Mouse (Mus musculus): ENCODE results near the gene Cdh5. TPM values are rescaled to one million over a fixed set of nuclear protein-coding genes. Genes with fewer than 3 reads are reported as not detected.

Gene Cdh5
- polyA plus RNA-seq, 1 experiment from 2014 or later, result 9.2 TPM

DNA sequence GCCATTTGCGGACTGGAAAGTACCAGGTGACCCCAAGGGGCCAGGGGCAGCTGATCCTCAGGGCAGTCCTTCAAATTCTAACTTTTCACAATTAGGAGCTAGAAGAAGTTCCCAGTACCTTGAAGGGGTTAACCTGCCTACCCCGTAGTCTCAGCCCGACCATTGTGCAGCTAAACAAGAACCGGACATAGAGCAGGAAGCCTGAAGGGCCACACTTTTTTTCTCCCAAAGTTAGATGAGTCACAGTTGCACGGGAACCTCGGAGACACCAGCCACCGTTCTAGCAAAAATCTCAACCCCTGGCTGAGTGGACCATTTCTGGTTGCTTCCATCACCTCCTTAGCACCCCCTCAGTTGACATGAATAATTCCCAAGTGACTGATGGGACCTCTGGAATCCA lies 2.0 kb downstream of the Cdh5 start:
- Histone ChIP-seq H3K27ac (ENCODE audit: low read length) (no peak overlapping the region), H3K4me3 (replicated peaks; ENCODE audit: low read length) (no peak overlapping the region), H3K9ac (replicated peaks; ENCODE audit: low read depth, low read length) (no peak overlapping the region), H3K9me3 (ENCODE audit: control insufficient read depth, low read length) (no peaks in the 10 kb centered on the region), H3K4me1 (replicated peaks; ENCODE audit: control insufficient read depth, insufficient read depth, low read length) (0 out of 2 replicates have a peak, but pooled peaks cover 5% of the 10 kb centered on the region), H3K4me2 (ENCODE audit: low read length) (no peak overlapping the region), H3K36me3 (ENCODE audit: control insufficient read depth, insufficient read depth) (no peaks in the 10 kb centered on the region), H3K27me3 (replicated peaks; ENCODE audit: control insufficient read depth, insufficient read depth, low read length) (no peaks in the 10 kb centered on the region)
- ATAC-seq, result no peak
- 73% methylated on average over 7 of the region's 7 CpGs for WGBS

DNA sequence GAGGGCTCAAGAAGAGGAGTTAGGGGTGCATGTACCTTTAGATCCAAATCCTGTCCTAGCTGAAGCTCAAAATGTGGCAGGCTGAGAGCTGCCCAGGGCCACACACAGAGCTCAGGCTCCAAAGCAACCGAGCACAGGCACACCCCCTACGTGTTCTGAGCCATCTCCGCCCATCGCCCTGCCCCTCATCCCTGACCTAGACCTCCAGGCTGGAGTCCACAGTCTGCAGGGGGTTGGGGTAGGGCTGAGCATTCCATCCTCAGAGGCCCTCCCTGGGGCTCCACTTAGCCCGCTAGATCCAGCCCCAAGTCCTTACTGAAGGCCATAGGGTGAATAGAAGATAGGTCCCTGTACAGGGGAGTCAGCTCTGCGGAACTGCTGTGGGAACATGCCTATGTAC lies 4.3 kb downstream of the Cdh5 start:
- WGBS, result 66% methylated on average over 6 of the region's 6 CpGs
- no peak overlapping the region for H3K4me3 ChIP-seq (replicated peaks; ENCODE audit: low read length)
- no peaks in the 10 kb centered on the region for H3K36me3 ChIP-seq (ENCODE audit: control insufficient read depth, insufficient read depth)
- H3K9me3 ChIP-seq (ENCODE audit: control insufficient read depth, low read length), result no peaks in the 10 kb centered on the region
- H3K4me2 ChIP-seq (ENCODE audit: low read length), result no peak overlapping the region
- H3K27me3 ChIP-seq (replicated peaks; ENCODE audit: control insufficient read depth, insufficient read depth, low read length), result no peaks in the 10 kb centered on the region
- no peaks in the 10 kb centered on the region for H3K4me1 ChIP-seq (replicated peaks; ENCODE audit: control insufficient read depth, insufficient read depth, low read length)
- H3K9ac ChIP-seq (replicated peaks; ENCODE audit: low read depth, low read length), result no peak overlapping the region
- ATAC-seq, result no peak
- no peak overlapping the region for H3K27ac ChIP-seq (ENCODE audit: low read length)

DNA sequence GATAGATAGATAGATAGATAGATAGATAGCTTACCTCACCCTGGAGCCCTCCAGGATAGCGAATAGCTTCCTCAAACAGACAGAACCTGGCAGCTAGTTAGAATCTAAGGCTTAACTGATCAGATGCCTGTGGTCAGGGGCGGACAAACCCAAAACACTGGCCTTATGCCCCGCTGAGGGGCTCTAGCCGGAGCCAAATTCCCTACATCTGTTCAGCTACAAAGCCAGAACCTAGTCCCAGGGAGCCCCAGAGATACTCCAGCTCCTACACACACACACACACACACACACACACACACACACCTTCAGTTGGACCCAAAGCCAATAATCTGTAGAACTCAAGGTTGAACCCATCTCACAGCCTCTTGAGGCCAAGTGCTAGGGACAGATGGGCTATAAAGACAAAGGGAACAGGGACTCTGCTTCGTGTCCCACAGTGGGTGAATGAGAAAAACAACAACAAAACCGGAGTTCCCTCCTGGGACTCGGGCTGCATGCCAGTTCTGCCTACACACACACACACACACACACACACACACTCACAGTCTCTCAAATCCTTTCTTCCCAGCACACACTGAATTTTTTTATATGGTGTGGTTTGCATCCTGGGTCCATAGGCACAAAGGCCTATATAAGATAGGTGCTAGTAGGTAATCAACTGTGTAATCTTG lies 5.0 kb downstream of the Cdh5 start:
- no peak overlapping the region for H3K4me2 ChIP-seq (ENCODE audit: low read length)
- H3K36me3 ChIP-seq (ENCODE audit: control insufficient read depth, insufficient read depth), result no peaks in the 10 kb centered on the region
- WGBS, result 61% methylated on average over 7 of the region's 7 CpGs
- no peaks in the 10 kb centered on the region for H3K9me3 ChIP-seq (ENCODE audit: control insufficient read depth, low read length)
- H3K4me1 ChIP-seq (replicated peaks; ENCODE audit: control insufficient read depth, insufficient read depth, low read length), result no peaks in the 10 kb centered on the region
- H3K27me3 ChIP-seq (replicated peaks; ENCODE audit: control insufficient read depth, insufficient read depth, low read length), result no peaks in the 10 kb centered on the region
- ATAC-seq, result no peak
- H3K9ac ChIP-seq (replicated peaks; ENCODE audit: low read depth, low read length), result no peak overlapping the region
- no peak overlapping the region for H3K27ac ChIP-seq (ENCODE audit: low read length)
- H3K4me3 ChIP-seq (replicated peaks; ENCODE audit: low read length), result no peak overlapping the region

DNA sequence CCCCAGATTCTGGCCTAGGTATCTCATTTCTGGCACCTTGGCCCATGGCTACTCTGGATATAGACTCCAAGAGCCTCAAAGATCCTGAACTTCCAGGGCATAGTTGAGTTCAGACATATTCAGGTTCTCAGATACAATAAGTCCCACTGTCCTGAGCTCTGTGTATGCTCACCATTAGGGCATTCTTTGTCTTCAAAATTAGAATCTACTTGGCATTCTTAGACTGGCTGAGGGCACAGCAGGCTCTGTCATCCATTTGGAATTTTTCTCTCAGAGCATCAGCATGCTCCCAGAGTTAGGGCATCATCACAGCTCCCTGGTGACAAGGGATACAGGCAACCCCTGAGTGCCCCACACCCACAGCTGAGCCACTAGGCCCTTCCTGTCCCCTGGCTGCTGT lies 5.7 kb downstream of the Cdh5 start:
- no peak for ATAC-seq
- H3K4me1 ChIP-seq (replicated peaks; ENCODE audit: control insufficient read depth, insufficient read depth, low read length), result no peaks in the 10 kb centered on the region

DNA sequence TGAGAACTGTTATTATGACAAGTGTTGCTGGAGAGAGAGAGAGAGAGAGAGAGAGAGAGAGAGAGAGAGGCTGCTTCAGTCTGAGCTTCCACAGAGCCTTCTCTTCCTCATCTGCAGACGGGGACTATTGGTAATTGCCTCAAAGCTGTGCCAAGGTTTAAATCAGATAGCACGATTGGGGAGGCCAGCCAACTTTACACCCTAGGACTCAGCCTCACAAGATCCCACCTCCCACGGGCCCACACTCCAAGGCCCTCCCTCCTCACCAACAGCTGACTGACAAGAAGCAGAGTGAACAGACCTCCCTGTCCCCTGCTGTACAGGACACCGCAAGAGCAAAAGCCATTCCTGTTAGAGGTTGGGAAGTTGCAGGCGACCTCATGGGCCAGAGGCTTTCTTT lies 6.6 kb downstream of the Cdh5 start:
- Histone ChIP-seq H3K4me1 (replicated peaks; ENCODE audit: control insufficient read depth, insufficient read depth, low read length) (no peaks in the 10 kb centered on the region), H3K27me3 (replicated peaks; ENCODE audit: control insufficient read depth, insufficient read depth, low read length) (no peaks in the 10 kb centered on the region), H3K9ac (replicated peaks; ENCODE audit: low read depth, low read length) (no peak overlapping the region), H3K36me3 (ENCODE audit: control insufficient read depth, insufficient read depth) (no peaks in the 10 kb centered on the region), H3K27ac (ENCODE audit: low read length) (no peak overlapping the region), H3K4me2 (ENCODE audit: low read length) (no peak overlapping the region), H3K4me3 (replicated peaks; ENCODE audit: low read length) (no peak overlapping the region), H3K9me3 (ENCODE audit: control insufficient read depth, low read length) (no peaks in the 10 kb centered on the region)
- ATAC-seq, result peak; percentile 43; the same call in 1 of the 2 replicates
- 46% methylated on average over 5 of the region's 5 CpGs for WGBS

More for the DNA sequence above, 5.7 kb downstream of the Cdh5 start:
- no peak overlapping the region for H3K4me3 ChIP-seq (replicated peaks; ENCODE audit: low read length)
- no peak overlapping the region for H3K4me2 ChIP-seq (ENCODE audit: low read length)
- H3K36me3 ChIP-seq (ENCODE audit: control insufficient read depth, insufficient read depth), result no peaks in the 10 kb centered on the region
- H3K27me3 ChIP-seq (replicated peaks; ENCODE audit: control insufficient read depth, insufficient read depth, low read length), result no peaks in the 10 kb centered on the region
- H3K27ac ChIP-seq (ENCODE audit: low read length), result no peak overlapping the region
- H3K9ac ChIP-seq (replicated peaks; ENCODE audit: low read depth, low read length), result no peak overlapping the region
- no peaks in the 10 kb centered on the region for H3K9me3 ChIP-seq (ENCODE audit: control insufficient read depth, low read length)

- Histone ChIP-seq H3K27me3 (replicated peaks; ENCODE audit: control insufficient read depth, insufficient read depth, low read length) (no peaks in the 10 kb centered on the region), H3K36me3 (ENCODE audit: control insufficient read depth, insufficient read depth) (no peaks in the 10 kb centered on the region), H3K9ac (replicated peaks; ENCODE audit: low read depth, low read length) (no peak overlapping the region), H3K4me3 (replicated peaks; ENCODE audit: low read length) (no peak overlapping the region), H3K27ac (ENCODE audit: low read length) (no peak overlapping the region), H3K4me1 (replicated peaks; ENCODE audit: control insufficient read depth, insufficient read depth, low read length) (no peaks in the 10 kb centered on the region), H3K4me2 (ENCODE audit: low read length) (no peak overlapping the region), H3K9me3 (ENCODE audit: control insufficient read depth, low read length) (no peaks in the 10 kb centered on the region)
- WGBS, result 88% methylated on average over 10 of the region's 10 CpGs
- no peak for ATAC-seq
Measured at GRCm38 (mm10) chr8:104110498-104111134, 9.2 kb downstream of the Cdh5 start.

DNA sequence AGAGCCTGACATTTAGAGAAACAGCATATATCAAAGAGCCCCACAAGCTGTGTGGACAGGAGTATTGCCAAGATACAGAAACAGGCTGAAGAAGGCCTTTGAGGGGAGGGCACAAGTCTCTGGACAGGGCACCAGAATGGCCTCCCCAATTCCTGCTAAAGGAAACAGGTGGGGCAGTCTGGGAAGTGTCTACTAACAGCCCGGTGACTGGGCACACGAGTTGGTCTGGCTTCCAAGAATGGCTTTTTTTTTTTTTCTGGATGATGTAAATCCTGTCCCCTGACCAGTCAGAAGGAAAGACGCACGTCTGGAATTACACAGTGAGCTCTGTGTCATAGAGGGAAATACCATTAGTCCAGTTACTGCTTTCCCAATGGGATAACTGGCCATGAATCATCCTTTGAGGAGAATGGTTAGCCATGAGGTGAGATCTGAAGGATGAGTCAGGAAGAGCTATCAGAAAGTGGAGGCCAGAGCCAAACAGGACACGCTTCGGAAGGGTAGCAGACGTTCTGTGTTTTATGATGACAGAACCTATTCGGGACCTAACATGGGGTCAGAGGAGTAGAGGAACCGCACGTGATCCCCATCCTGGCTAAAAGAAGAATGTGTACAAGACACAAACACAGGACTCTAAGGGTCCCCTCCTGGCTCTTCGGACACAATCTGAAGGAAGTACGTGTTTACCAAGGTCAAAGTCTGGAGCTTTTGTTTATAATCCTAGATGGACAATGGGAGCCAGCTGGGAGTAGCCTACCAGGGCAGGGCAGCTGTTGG lies 20.4 kb downstream of the Cdh5 start:
- H3K9me3 ChIP-seq (ENCODE audit: control insufficient read depth, low read length), result no peaks in the 10 kb centered on the region
- H3K4me2 ChIP-seq (ENCODE audit: low read length), result no peak overlapping the region
- H3K9ac ChIP-seq (replicated peaks; ENCODE audit: low read depth, low read length), result no peak overlapping the region
- ATAC-seq, result no peak
- no peak overlapping the region for H3K4me3 ChIP-seq (replicated peaks; ENCODE audit: low read length)
- H3K4me1 ChIP-seq (replicated peaks; ENCODE audit: control insufficient read depth, insufficient read depth, low read length), result peaks cover 3% of the 10 kb centered on the region; the same call in 1 of the 2 replicates
- no peaks in the 10 kb centered on the region for H3K36me3 ChIP-seq (ENCODE audit: control insufficient read depth, insufficient read depth)
- H3K27ac ChIP-seq (ENCODE audit: low read length), result no peak overlapping the region
- H3K27me3 ChIP-seq (replicated peaks; ENCODE audit: control insufficient read depth, insufficient read depth, low read length), result no peaks in the 10 kb centered on the region
- WGBS, result 89% methylated on average over 12 of the region's 12 CpGs

GRCm38 (mm10) chr8:104123080-104123657 lies 21.7 kb downstream of the Cdh5 start:
- H3K9ac ChIP-seq (replicated peaks; ENCODE audit: low read depth, low read length), result no peak overlapping the region
- no peak overlapping the region for H3K4me3 ChIP-seq (replicated peaks; ENCODE audit: low read length)
- H3K4me1 ChIP-seq (replicated peaks; ENCODE audit: control insufficient read depth, insufficient read depth, low read length), result peaks cover 6% of the 10 kb centered on the region; the same call in 1 of the 2 replicates
- H3K36me3 ChIP-seq (ENCODE audit: control insufficient read depth, insufficient read depth), result no peaks in the 10 kb centered on the region
- no peak overlapping the region for H3K4me2 ChIP-seq (ENCODE audit: low read length)
- whole genome bisulfite sequencing, result 94% methylated on average over 2 of the region's 2 CpGs
- no peaks in the 10 kb centered on the region for H3K27me3 ChIP-seq (replicated peaks; ENCODE audit: control insufficient read depth, insufficient read depth, low read length)
- no peaks in the 10 kb centered on the region for H3K9me3 ChIP-seq (ENCODE audit: control insufficient read depth, low read length)
- H3K27ac ChIP-seq (ENCODE audit: low read length), result no peak overlapping the region
- no peak for ATAC-seq

DNA sequence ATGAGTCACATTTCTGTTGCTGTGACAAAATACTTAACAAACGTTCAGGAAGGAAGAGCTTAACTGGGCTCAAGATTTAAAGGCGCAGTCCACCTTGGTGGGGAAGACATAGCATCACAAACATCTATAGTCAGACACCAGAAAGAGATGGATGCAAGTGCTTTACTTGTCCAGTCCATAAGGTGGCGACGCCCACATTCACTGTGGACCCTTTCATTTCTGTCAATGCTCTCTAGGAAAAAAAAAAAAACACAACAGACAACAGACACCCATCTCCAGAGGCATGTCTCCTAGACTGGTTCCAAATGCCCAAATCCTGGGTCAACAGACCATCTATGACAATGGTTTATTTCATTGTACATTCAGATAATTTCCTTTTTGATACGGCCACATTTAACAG lies 23.1 kb downstream of the Cdh5 start:
- Histone ChIP-seq H3K27ac (ENCODE audit: low read length) (no peak overlapping the region), H3K36me3 (ENCODE audit: control insufficient read depth, insufficient read depth) (no peaks in the 10 kb centered on the region), H3K9me3 (ENCODE audit: control insufficient read depth, low read length) (no peaks in the 10 kb centered on the region), H3K4me1 (replicated peaks; ENCODE audit: control insufficient read depth, insufficient read depth, low read length) (peaks cover 6% of the 10 kb centered on the region; the same call in 1 of the 2 replicates), H3K27me3 (replicated peaks; ENCODE audit: control insufficient read depth, insufficient read depth, low read length) (no peaks in the 10 kb centered on the region), H3K4me3 (replicated peaks; ENCODE audit: low read length) (no peak overlapping the region), H3K9ac (replicated peaks; ENCODE audit: low read depth, low read length) (no peak overlapping the region), H3K4me2 (ENCODE audit: low read length) (no peak overlapping the region)
- 82% methylated on average over 5 of the region's 5 CpGs for WGBS
- ATAC-seq, result no peak

Data from forebrain, embryonic 16.5 days (tissue).